Mouse (Mus musculus): ENCODE results near the gene Hcar2.

GRCm38 (mm10) chr5:123821264-123821571, 44.1 kb downstream of the Hcar2 start:
- no peak for TF ChIP-seq GATA1 (IDR thresholded peaks at IDR 0.05; ENCODE audit: low read length)
- TF ChIP-seq TAL1 (IDR thresholded peaks at IDR 0.05; ENCODE audit: low read length): no peak

Measured in erythroblast, embryonic 14.5 days (primary cell).